Mouse (Mus musculus): Measurements from ENCODE around the gene Usp48.

- TF ChIP-seq CTCF (IDR thresholded peaks at IDR 0.05; ENCODE audit: borderline replicate concordance, control insufficient read depth, extremely low read depth, insufficient read depth, low read length, poor library complexity): no peak
- TF ChIP-seq POLR2A (IDR thresholded peaks at IDR 0.05; ENCODE audit: control insufficient read depth, extremely low read depth, insufficient read depth, low read length, poor library complexity): no peak
These were observed 59.3 kb downstream of the Usp48 start for GRCm38 (mm10) chr4:137652835-137653346.
